Mouse (Mus musculus): Measurements from ENCODE around the gene Xpa. TPM values are rescaled to one million over a fixed set of nuclear protein-coding genes. Genes with fewer than 3 reads are reported as not detected.

Gene Xpa
- 49.9 and 58.3 TPM in 2 replicates for polyA plus RNA-seq (2015; fragmentation: Nextera tagmentation; extraction: Ambion mirVana)

GRCm38 (mm10) chr4:46195781-46196487, at the start of gene Xpa:
Gene Xpa (minus strand): TSS chr4:46196311.

GRCm38 (mm10) chr4:46138287-46139222, 57.6 kb downstream of the Xpa start, which contains the start of the genes Ncbp1 and Tstd2:
Gene Ncbp1 (plus strand): TSS chr4:46138613.
Gene Tstd2 (minus strand): TSS chr4:46138694.

Other genes starting within 250 kb of the Xpa start
- 13.6 and 22.5 TPM in 2 replicates for gene Tdrd7, start 231.0 kb downstream of the Xpa start, polyA plus RNA-seq (2015; fragmentation: Nextera tagmentation; extraction: Ambion mirVana)
- 6.1 and 7.5 TPM in 2 replicates for gene Tmod1, start 157.4 kb downstream of the Xpa start, polyA plus RNA-seq (2015; fragmentation: Nextera tagmentation; extraction: Ambion mirVana)
- gene Ncbp1, start 57.7 kb downstream of the Xpa start, polyA plus RNA-seq (2015; fragmentation: Nextera tagmentation; extraction: Ambion mirVana): 22.1 and 29.4 TPM in 2 replicates
- gene Tstd2, start 57.6 kb downstream of the Xpa start, polyA plus RNA-seq (2015; fragmentation: Nextera tagmentation; extraction: Ambion mirVana): 19.0 and 23.3 TPM in 2 replicates
- not detected in 2 replicates for gene Foxe1, start 147.3 kb upstream of the Xpa start, polyA plus RNA-seq (2015; fragmentation: Nextera tagmentation; extraction: Ambion mirVana)
- gene Trmo, start 193.1 kb upstream of the Xpa start, polyA plus RNA-seq (2015; fragmentation: Nextera tagmentation; extraction: Ambion mirVana): 9.5 and 9.6 TPM in 2 replicates
- 5.4 and 9.5 TPM in 2 replicates for gene Hemgn, start 217.2 kb upstream of the Xpa start, polyA plus RNA-seq (2015; fragmentation: Nextera tagmentation; extraction: Ambion mirVana)